Mouse (Mus musculus) thymus, postnatal 0 days (tissue): ENCODE data around the gene Hdhd5. TPM values are rescaled to one million over a fixed set of nuclear protein-coding genes. Genes with fewer than 3 reads are reported as not detected.
A peak's percentile ranks its signal among the peaks of the same experiment; 100 is the strongest.

Experiments used
- DNase-seq: peaks from one replicate; pipeline ENCODE4 v3.0.0-alpha.2; 2015; ENCODE audit warnings: low spot score
- polyA plus RNA-seq: library from polyadenylated mRNA; unstranded; fragments of >200 nt; fragmentation: Nextera tagmentation; extraction: Ambion mirVana; gene quantifications from 2 replicates; pipeline ENCODE4 v1.2.1, GENCODE M21; 2015

Gene Hdhd5
- polyA plus RNA-seq, result 42.6 and 48.3 TPM in 2 replicates

- peak; percentile 96 for DNase-seq
Observed at GRCm38 (mm10) chr6:120531020-120531965, at the start of gene Hdhd5. Hdhd5 (minus strand) TSS chr6:120531319.

GRCm38 (mm10) chr6:120580713-120581015, 49.5 kb upstream of the Hdhd5 start:
- no peak for DNase-seq

DNA sequence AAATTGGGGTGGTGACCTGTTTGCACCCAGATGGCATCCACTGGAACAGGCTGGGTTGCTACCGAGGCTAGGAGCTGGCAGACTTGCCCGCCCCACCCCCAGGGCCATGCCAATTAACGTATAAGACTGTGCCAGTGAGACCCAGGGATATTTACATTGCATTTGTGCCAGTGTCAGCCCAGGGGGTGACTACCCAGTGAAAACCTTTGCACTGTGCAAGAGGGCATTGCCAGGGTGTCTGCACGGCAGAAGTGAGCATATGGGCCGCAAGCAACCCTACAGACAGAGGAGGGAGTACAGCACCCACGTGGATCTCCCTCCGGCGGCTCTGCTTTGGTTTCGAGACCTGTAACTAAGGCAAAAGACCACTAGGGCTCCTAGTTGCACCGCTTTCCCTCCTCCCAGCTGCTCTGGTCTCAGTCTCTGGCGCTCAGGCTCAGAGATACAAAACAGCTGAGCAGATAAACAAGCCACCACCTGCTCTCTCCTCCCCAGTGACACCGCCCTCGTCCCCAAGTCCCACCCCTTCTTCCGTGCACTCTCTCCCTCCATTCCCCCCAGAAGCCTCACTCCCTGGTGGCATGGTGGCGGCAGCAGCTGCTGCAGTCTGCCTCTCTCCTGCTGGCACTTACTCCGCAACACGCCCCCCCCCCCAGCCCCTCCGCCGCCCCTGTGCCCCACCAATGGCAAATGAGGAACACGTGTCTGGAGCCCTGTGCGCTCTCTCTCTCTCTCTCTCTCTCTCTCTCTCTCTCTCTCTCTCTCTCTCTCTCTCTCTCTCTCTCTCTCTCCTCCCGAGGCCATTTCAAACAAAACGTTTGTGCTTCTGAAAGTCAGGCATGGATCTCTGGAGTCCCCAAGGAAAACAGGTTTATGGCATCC, 49.0 kb upstream of the Hdhd5 start:
- DNase-seq, result peak; percentile 96

GRCm38 (mm10) chr6:120579110-120579830, 48.2 kb upstream of the Hdhd5 start:
- peak; percentile 42 for DNase-seq

- no peak for DNase-seq
Observed at GRCm38 (mm10) chr6:120578471-120578870, 47.4 kb upstream of the Hdhd5 start.

- no peak for DNase-seq
Observed at GRCm38 (mm10) chr6:120572372-120572771, 41.3 kb upstream of the Hdhd5 start.

GRCm38 (mm10) chr6:120568257-120568656, 37.1 kb upstream of the Hdhd5 start:
- DNase-seq, result no peak

GRCm38 (mm10) chr6:120566911-120567909, 36.1 kb upstream of the Hdhd5 start:
- DNase-seq, result peak; percentile 82

- no peak for DNase-seq
Observed at GRCm38 (mm10) chr6:120556641-120557040, 25.5 kb upstream of the Hdhd5 start.

DNA sequence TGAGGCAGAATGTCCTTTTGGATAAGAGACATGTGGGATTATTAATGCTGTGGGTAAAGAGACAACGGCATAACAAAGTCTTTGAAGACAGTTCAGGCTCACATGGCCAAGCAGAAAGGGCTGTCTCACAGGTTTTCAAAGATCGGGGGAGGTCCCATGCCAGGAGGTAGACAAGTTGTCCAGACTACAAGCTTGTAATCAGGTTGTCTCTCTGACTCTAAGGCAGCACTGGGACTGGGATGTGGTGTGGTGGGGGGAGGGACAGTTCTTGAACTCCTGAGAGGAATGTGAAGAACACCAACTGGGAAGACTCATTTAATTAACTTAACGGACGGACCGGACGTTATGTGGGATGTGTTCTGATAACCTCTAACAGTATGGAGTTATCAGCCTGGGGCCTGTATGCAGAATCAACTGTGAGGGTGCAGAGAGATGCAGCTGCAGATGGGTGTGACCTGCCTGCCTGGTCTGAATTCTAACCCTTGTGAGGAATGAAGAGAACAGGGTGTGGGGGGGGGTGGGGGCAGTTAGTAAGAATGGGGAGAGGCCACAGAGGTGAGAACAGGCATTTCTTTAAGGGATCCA, 25.0 kb upstream of the Hdhd5 start:
- DNase-seq, result no peak

- no peak for DNase-seq
Observed at GRCm38 (mm10) chr6:120555152-120555551, 24.0 kb upstream of the Hdhd5 start.

GRCm38 (mm10) chr6:120550173-120550572, 19.1 kb upstream of the Hdhd5 start:
- DNase-seq, result no peak

GRCm38 (mm10) chr6:120548581-120548980, 17.5 kb upstream of the Hdhd5 start:
- DNase-seq, result no peak

DNA sequence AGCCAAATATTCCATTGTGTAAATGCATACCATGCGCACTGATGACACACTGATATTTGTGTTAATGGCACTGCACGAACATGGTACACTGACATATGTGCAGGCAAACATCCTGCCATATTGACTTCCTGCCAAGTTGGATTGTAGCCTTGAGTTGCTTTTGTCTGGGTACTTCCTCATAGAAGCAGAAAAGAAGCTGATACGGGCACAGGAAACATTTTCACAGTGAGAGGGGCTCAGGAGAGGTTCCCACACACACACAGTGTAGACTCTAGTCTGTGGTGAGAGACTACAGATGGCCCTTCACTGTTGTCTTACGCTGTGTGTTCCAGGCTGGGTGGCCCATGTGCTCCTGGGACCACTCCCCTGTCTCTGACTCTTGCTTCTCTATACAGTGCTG, 15.9 kb upstream of the Hdhd5 start:
- DNase-seq, result no peak

DNA sequence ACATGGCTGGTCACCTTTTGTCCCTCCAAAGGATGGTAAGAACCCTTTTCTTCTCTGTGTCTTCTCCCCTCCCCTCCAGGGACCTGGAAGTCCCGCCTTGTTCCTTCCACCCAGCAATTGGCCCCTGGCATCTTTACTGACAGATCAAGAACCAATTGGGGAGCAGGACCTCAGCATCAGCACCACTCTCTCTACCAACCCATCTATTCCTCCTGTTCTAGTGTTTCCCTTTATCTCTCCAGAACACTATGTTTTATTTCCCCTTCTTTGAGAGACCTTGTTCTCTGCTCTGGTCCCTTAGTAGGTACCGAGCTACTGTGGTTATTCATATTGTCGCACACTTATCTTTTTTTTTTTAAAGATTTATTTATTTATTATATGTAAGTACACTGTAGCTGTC, 15.2 kb upstream of the Hdhd5 start:
- no peak for DNase-seq

GRCm38 (mm10) chr6:120542061-120542460, 10.9 kb upstream of the Hdhd5 start:
- DNase-seq, result no peak

- no peak for DNase-seq
Observed at GRCm38 (mm10) chr6:120541386-120541785, 10.3 kb upstream of the Hdhd5 start.

- DNase-seq, result no peak
Observed at GRCm38 (mm10) chr6:120539781-120540231, 8.7 kb upstream of the Hdhd5 start.

GRCm38 (mm10) chr6:120539132-120539759, 8.1 kb upstream of the Hdhd5 start:
- DNase-seq, result peak; percentile 80
